Mouse (Mus musculus): ENCODE measurements around the gene Thsd4.

The Thsd4 gene

GRCm38 (mm10) chr9:59949981-59950380 lies 571.9 kb downstream of the Thsd4 start:
- in situ Hi-C loops (cut with MboI, MseI): loop anchor here in 1 of 2 experiments (5.0 to 10.0 kb wide), 2 partner anchors 228 to 1715 kb away; no protein-coding TSS in a partner anchor

- in situ Hi-C loops (cut with MboI, MseI): loop anchor here in 1 of 2 experiments (5.0 to 10.0 kb wide), 2 partner anchors 227 to 1715 kb away; no protein-coding TSS in a partner anchor
These were observed 572.3 kb downstream of the Thsd4 start for GRCm38 (mm10) chr9:59949511-59949910.

- in situ Hi-C loops (cut with MboI, MseI): loop anchor here in 1 of 2 experiments (5.0 to 10.0 kb wide), 2 partner anchors 226 to 1716 kb away; no protein-coding TSS in a partner anchor
These were observed 573.1 kb downstream of the Thsd4 start for GRCm38 (mm10) chr9:59948691-59949250.

- in situ Hi-C loops (cut with MboI, MseI): loop anchor here in 1 of 2 experiments (5.0 to 10.0 kb wide), 2 partner anchors 226 to 1717 kb away; no protein-coding TSS in a partner anchor
These were observed 573.6 kb downstream of the Thsd4 start for GRCm38 (mm10) chr9:59948226-59948625.

GRCm38 (mm10) chr9:59947271-59947670 lies 574.6 kb downstream of the Thsd4 start:
- in situ Hi-C loops (cut with MboI, MseI): loop anchor here in 1 of 2 experiments (5.0 to 10.0 kb wide), 2 partner anchors 225 to 1718 kb away; no protein-coding TSS in a partner anchor

GRCm38 (mm10) chr9:59945241-59945640 lies 576.6 kb downstream of the Thsd4 start:
- in situ Hi-C loops (cut with MboI, MseI): loop anchor here in 1 of 2 experiments (5.0 to 10.0 kb wide), 2 partner anchors 223 to 1720 kb away; no protein-coding TSS in a partner anchor

GRCm38 (mm10) chr9:59943826-59944225 lies 578.0 kb downstream of the Thsd4 start:
- in situ Hi-C loops (cut with MboI, MseI): loop anchor here in 1 of 2 experiments (10.0 kb wide), 1 partner anchor 1721 kb away; no protein-coding TSS in a partner anchor

- in situ Hi-C loops (cut with MboI, MseI): loop anchor here in 1 of 2 experiments (10.0 kb wide), 1 partner anchor 1722 kb away; no protein-coding TSS in a partner anchor
These were observed 579.3 kb downstream of the Thsd4 start for GRCm38 (mm10) chr9:59942501-59943085.

GRCm38 (mm10) chr9:59941885-59942350 lies 579.9 kb downstream of the Thsd4 start:
- in situ Hi-C loops (cut with MboI, MseI): loop anchor here in 1 of 2 experiments (10.0 kb wide), 1 partner anchor 1723 kb away; no protein-coding TSS in a partner anchor

- in situ Hi-C loops (cut with MboI, MseI): loop anchor here in 1 of 2 experiments (10.0 kb wide), 1 partner anchor 1724 kb away; no protein-coding TSS in a partner anchor
These were observed 580.6 kb downstream of the Thsd4 start for GRCm38 (mm10) chr9:59940913-59941884.

- in situ Hi-C loops (cut with MboI, MseI): loop anchor here (10.0 kb wide), 2 partner anchors 1725 to 1735 kb away; no protein-coding TSS in a partner anchor
These were observed 582.2 kb downstream of the Thsd4 start for GRCm38 (mm10) chr9:59939691-59940090.

GRCm38 (mm10) chr9:59938529-59938928 lies 583.3 kb downstream of the Thsd4 start:
- in situ Hi-C loops (cut with MboI, MseI): loop anchor here in 1 of 2 experiments (10.0 kb wide), 1 partner anchor 1736 kb away; no protein-coding TSS in a partner anchor

- in situ Hi-C loops (cut with MboI, MseI): loop anchor here in 1 of 2 experiments (10.0 kb wide), 1 partner anchor 1739 kb away; no protein-coding TSS in a partner anchor
These were observed 586.0 kb downstream of the Thsd4 start for GRCm38 (mm10) chr9:59935866-59936265.

GRCm38 (mm10) chr9:59930248-59930647 lies 591.6 kb downstream of the Thsd4 start:
- in situ Hi-C loops (cut with MboI, MseI): loop anchor here in 1 of 2 experiments (10.0 kb wide), 1 partner anchor 1745 kb away; no protein-coding TSS in a partner anchor

Measured in T-helper 17 cell (primary cell).